Mouse (Mus musculus): ENCODE results near the gene Phldb2. TPM values are rescaled to one million over a fixed set of nuclear protein-coding genes. Genes with fewer than 3 reads are reported as not detected.
A peak's percentile ranks its signal among the peaks of the same experiment; 100 is the strongest.

Phldb2 gene
- polyA plus RNA-seq, 1 experiment from 2014 or later, result 17.4 TPM

GRCm38 (mm10) chr16:45830096-45830866, 123.1 kb downstream of the Phldb2 start:
- no peak overlapping the region for H3K4me2 ChIP-seq
- peaks cover 1% of the 10 kb centered on the region for H3K36me3 ChIP-seq
- peaks cover 20% of the 10 kb centered on the region for H3K4me1 ChIP-seq
- no peak for ATAC-seq
- H3K27ac ChIP-seq, result no peak overlapping the region
- no peak overlapping the region for H3K4me3 ChIP-seq
- 67% methylated on average over 11 of the region's 11 CpGs for WGBS (ENCODE audit: insufficient replicate concordance)
- no peaks in the 10 kb centered on the region for H3K27me3 ChIP-seq (replicated peaks)
- no peak overlapping the region for H3K9ac ChIP-seq
- H3K9me3 ChIP-seq (replicated peaks), result no peaks in the 10 kb centered on the region

- Histone ChIP-seq H3K36me3 (peaks cover 7% of the 10 kb centered on the region), H3K27me3 (replicated peaks) (no peaks in the 10 kb centered on the region), H3K4me1 (0 out of 2 replicates have a peak, but pooled peaks cover 3% of the 10 kb centered on the region), H3K4me3 (no peak overlapping the region), H3K27ac (no peak overlapping the region), H3K9ac (no peak overlapping the region), H3K9me3 (replicated peaks) (no peaks in the 10 kb centered on the region), H3K4me2 (no peak overlapping the region)
- ATAC-seq, result no peak
- WGBS (ENCODE audit: insufficient replicate concordance), result 78% methylated on average over 10 of the region's 10 CpGs
These were observed 128.1 kb downstream of the Phldb2 start for GRCm38 (mm10) chr16:45825309-45825708.

DNA sequence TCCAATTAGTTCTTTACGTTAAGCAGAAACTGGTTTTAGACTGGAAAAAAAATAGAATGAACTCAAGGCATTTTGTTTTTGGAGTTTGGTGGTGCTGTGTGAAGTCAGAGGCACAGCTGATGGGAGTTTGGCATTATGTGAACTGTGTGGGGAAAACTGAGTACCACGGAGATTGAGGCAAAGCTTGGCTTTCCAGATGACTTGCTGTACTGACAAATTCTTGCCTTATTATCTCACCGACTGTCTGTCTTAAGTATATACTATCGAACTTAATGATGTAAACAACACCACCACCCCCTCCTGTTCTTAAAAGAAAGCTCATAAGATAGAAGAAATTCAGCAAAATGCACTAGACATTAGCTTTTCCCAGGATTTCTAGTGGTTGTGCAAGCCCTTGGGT, 129.4 kb downstream of the Phldb2 start:
- H3K9ac ChIP-seq, result no peak overlapping the region
- no peaks in the 10 kb centered on the region for H3K27me3 ChIP-seq (replicated peaks)
- H3K9me3 ChIP-seq (replicated peaks), result no peaks in the 10 kb centered on the region
- no peak for ATAC-seq
- H3K27ac ChIP-seq, result no peak overlapping the region
- no peak overlapping the region for H3K4me2 ChIP-seq
- 64% methylated on average over 4 of the region's 4 CpGs for WGBS (ENCODE audit: insufficient replicate concordance)
- H3K36me3 ChIP-seq, result peaks cover 7% of the 10 kb centered on the region
- no peaks in the 10 kb centered on the region for H3K4me1 ChIP-seq
- H3K4me3 ChIP-seq, result no peak overlapping the region

DNA sequence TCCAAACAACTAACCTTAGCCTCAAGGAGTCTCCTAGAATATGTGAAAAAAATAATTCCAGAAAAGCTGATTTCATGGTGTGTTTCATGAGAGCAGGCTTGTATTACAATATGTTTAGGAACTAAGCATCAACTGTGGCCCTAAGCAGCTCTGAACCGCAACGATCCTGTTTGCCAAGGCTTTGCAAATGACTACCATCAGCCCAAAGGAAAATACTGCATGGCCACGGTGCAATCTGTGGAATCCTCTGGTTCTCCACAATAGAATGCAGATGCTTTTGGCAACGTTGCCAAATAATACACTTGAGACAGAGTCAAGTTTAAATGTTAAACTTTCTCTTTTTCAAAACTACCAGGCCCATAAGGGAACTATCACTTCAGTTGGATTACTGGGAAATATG, 133.5 kb downstream of the Phldb2 start:
- Histone ChIP-seq H3K4me3 (no peak overlapping the region), H3K4me2 (no peak overlapping the region), H3K9me3 (replicated peaks) (no peaks in the 10 kb centered on the region), H3K9ac (no peak overlapping the region), H3K27ac (no peak overlapping the region), H3K27me3 (replicated peaks) (no peaks in the 10 kb centered on the region), H3K36me3 (peaks cover 2% of the 10 kb centered on the region; the same call in 1 of the 2 replicates), H3K4me1 (no peaks in the 10 kb centered on the region)
- WGBS (ENCODE audit: insufficient replicate concordance), result 69% methylated on average over 4 of the region's 4 CpGs
- no peak for ATAC-seq

DNA sequence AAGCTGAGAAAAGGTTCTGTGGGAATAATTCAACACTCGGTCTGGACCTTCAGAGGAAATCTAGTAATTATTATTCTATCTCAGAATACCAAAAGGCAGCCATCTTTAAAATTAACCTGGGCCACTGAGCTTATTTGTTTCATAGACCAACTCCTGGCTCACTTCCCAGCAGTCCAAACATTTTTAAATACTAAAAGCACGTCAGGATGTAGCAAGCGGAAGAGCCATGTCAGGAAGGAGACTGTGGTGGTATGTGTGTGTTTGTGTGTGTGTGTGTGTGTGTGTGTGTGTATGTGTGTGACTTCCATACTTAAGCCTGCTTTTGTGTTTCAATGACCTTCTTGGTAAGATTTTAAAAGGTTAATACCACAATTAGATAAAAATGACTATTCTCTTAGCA, 135.6 kb downstream of the Phldb2 start:
- no peak overlapping the region for H3K4me3 ChIP-seq
- WGBS (ENCODE audit: insufficient replicate concordance), result 69% methylated on average over 3 of the region's 3 CpGs
- no peak overlapping the region for H3K27ac ChIP-seq
- no peaks in the 10 kb centered on the region for H3K36me3 ChIP-seq
- H3K4me1 ChIP-seq, result no peaks in the 10 kb centered on the region
- no peak overlapping the region for H3K9ac ChIP-seq
- H3K4me2 ChIP-seq, result no peak overlapping the region
- H3K27me3 ChIP-seq (replicated peaks), result no peaks in the 10 kb centered on the region
- no peaks in the 10 kb centered on the region for H3K9me3 ChIP-seq (replicated peaks)
- ATAC-seq, result no peak

DNA sequence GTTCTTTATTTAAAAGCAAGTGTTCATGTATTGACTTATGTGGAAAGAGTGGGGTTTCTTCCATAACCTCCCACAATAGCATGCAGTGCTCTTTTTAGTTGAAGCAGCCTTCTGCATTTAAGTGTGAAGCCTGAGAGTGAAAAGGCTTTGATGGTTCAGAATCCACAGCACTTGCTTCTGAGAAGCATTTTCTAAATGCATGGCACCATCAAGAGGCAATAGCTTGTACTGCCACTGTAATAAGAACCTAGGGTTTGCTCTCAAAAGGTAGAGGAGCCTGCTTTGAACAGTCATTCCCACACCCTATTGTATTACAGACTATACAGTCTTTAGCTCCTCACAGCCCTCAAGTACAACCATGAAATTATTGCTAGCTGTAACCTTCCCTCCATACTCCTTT, 136.7 kb downstream of the Phldb2 start:
- H3K27ac ChIP-seq, result no peak overlapping the region
- ATAC-seq, result no peak
- no peaks in the 10 kb centered on the region for H3K36me3 ChIP-seq
- no peaks in the 10 kb centered on the region for H3K4me1 ChIP-seq
- H3K9me3 ChIP-seq (replicated peaks), result no peaks in the 10 kb centered on the region
- H3K4me2 ChIP-seq, result no peak overlapping the region
- no peaks in the 10 kb centered on the region for H3K27me3 ChIP-seq (replicated peaks)
- no peak overlapping the region for H3K4me3 ChIP-seq
- H3K9ac ChIP-seq, result no peak overlapping the region

- Histone ChIP-seq H3K27ac (no peak overlapping the region), H3K4me1 (peaks cover 8% of the 10 kb centered on the region; the same call in 1 of the 2 replicates), H3K4me2 (no peak overlapping the region), H3K9ac (no peak overlapping the region), H3K9me3 (replicated peaks) (no peaks in the 10 kb centered on the region), H3K27me3 (replicated peaks) (no peaks in the 10 kb centered on the region), H3K36me3 (no peaks in the 10 kb centered on the region), H3K4me3 (no peak overlapping the region)
- WGBS (ENCODE audit: insufficient replicate concordance), result 67% methylated on average over 3 of the region's 3 CpGs
- ATAC-seq, result no peak
These were observed 138.8 kb downstream of the Phldb2 start for GRCm38 (mm10) chr16:45814611-45815010.

GRCm38 (mm10) chr16:45811788-45812187, 141.6 kb downstream of the Phldb2 start:
- no peak for ATAC-seq
- Histone ChIP-seq H3K9ac (no peak overlapping the region), H3K36me3 (peaks cover 6% of the 10 kb centered on the region; the same call in 1 of the 2 replicates)

GRCm38 (mm10) chr16:45810829-45811326, 142.5 kb downstream of the Phldb2 start:
- Histone ChIP-seq H3K36me3 (peaks cover 6% of the 10 kb centered on the region; the same call in 1 of the 2 replicates), H3K9me3 (replicated peaks) (no peaks in the 10 kb centered on the region), H3K4me2 (no peak overlapping the region), H3K27me3 (replicated peaks) (no peaks in the 10 kb centered on the region), H3K27ac (no peak overlapping the region), H3K4me1 (peaks cover 8% of the 10 kb centered on the region; the same call in 1 of the 2 replicates), H3K4me3 (no peak overlapping the region), H3K9ac (no peak overlapping the region)
- ATAC-seq, result no peak
- 58% methylated on average over 6 of the region's 6 CpGs for WGBS (ENCODE audit: insufficient replicate concordance)

More at GRCm38 (mm10) chr16:45811788-45812187, 141.6 kb downstream of the Phldb2 start:
- no peak overlapping the region for H3K27ac ChIP-seq
- no peak overlapping the region for H3K4me3 ChIP-seq
- no peak overlapping the region for H3K4me2 ChIP-seq
- H3K9me3 ChIP-seq (replicated peaks), result no peaks in the 10 kb centered on the region
- peaks cover 8% of the 10 kb centered on the region; the same call in 1 of the 2 replicates for H3K4me1 ChIP-seq
- H3K27me3 ChIP-seq (replicated peaks), result no peaks in the 10 kb centered on the region

DNA sequence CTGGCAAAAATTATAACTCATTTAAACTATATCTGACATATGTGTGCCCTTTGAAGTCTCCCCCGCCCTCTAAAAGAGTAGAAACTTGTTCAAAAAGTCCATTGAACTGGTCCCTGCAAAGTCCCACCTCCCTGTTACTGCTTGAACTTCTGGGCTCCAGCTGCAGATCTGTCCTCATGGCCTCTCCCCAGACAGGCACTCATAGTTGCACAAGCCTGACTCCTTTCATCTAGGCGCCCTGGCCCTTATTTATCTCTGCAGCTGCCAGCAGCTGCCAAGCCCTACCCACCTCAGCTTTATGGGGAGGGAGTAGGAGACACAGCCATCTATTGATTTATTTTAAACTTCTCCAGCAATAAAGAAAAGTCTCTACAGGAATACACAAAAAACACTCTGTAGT, 143.2 kb downstream of the Phldb2 start:
- 47% methylated on average over 2 of the region's 2 CpGs for WGBS (ENCODE audit: insufficient replicate concordance)
- Histone ChIP-seq H3K9me3 (replicated peaks) (no peaks in the 10 kb centered on the region), H3K27ac (no peak overlapping the region)

GRCm38 (mm10) chr16:45804708-45805107, 148.7 kb downstream of the Phldb2 start:
- no peaks in the 10 kb centered on the region for H3K27me3 ChIP-seq (replicated peaks)
- H3K27ac ChIP-seq, result no peak overlapping the region
- H3K9me3 ChIP-seq (replicated peaks), result no peaks in the 10 kb centered on the region
- no peak for ATAC-seq
- H3K36me3 ChIP-seq, result peaks cover 12% of the 10 kb centered on the region; the same call in 1 of the 2 replicates
- no peak overlapping the region for H3K9ac ChIP-seq
- no peaks in the 10 kb centered on the region for H3K4me1 ChIP-seq
- no peak overlapping the region for H3K4me3 ChIP-seq
- H3K4me2 ChIP-seq, result no peak overlapping the region
- 50% methylated on average over 3 of the region's 3 CpGs for WGBS (ENCODE audit: insufficient replicate concordance)

More for the DNA sequence above, 143.2 kb downstream of the Phldb2 start:
- Histone ChIP-seq H3K4me2 (no peak overlapping the region), H3K4me3 (no peak overlapping the region), H3K9ac (no peak overlapping the region), H3K27me3 (replicated peaks) (no peaks in the 10 kb centered on the region), H3K4me1 (peaks cover 8% of the 10 kb centered on the region; the same call in 1 of the 2 replicates), H3K36me3 (peaks cover 6% of the 10 kb centered on the region; the same call in 1 of the 2 replicates)
- peak; percentile 51; the same call in 1 of the 2 replicates for ATAC-seq

DNA sequence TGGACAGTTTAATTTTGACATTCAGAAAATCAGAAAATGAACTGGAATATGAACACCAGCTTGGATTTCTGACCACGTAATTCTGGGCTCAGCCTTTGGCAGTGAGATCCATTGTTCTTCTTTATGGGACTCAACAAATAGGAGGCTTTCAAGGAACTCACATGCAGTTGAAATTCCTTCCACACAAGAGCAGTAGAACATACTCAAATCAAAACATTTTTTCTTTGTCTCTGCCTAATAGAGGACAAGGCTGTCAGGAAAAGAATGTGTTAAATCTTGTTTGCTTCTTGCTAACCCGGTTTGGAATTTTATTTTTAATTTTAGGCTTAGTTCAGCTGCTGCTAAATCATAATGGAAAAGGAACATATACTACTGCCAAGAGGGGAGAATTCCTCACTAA, 153.0 kb downstream of the Phldb2 start:
- H3K27ac ChIP-seq, result no peak overlapping the region
- no peak overlapping the region for H3K4me3 ChIP-seq
- no peaks in the 10 kb centered on the region for H3K9me3 ChIP-seq (replicated peaks)
- ATAC-seq, result no peak
- H3K9ac ChIP-seq, result no peak overlapping the region
- peaks cover 6% of the 10 kb centered on the region; the same call in 1 of the 2 replicates for H3K36me3 ChIP-seq
- 58% methylated on average over 2 of the region's 2 CpGs for WGBS (ENCODE audit: insufficient replicate concordance)
- H3K27me3 ChIP-seq (replicated peaks), result no peaks in the 10 kb centered on the region
- no peaks in the 10 kb centered on the region for H3K4me1 ChIP-seq
- H3K4me2 ChIP-seq, result no peak overlapping the region

All from liver, embryonic 12.5 days (tissue).